Mouse (Mus musculus) CH12.LX (cell line): ENCODE measurements at regions not wholly inside any gene's neighbourhood (a gene's known extent, or its start where the extent isn't known, plus 50 kb on each side); places are given as distances from the start of the nearest gene placed in this dataset.

Source experiments
- CTCF ChIP-seq, 2 experiments: IDR thresholded peaks in 1 of 2; conservative IDR thresholded peaks in 1 of 2; 2 replicates each; pipeline ENCODE4 v1.5.1; 2011 to 2012; ENCODE audit warnings: low read depth in 2 of 2, low read length in 2 of 2, improper control_type of control experiment in 1 of 2, inconsistent platforms in 1 of 2, mild to moderate bottlenecking in 1 of 2, moderate library complexity in 1 of 2
- MAX ChIP-seq: IDR thresholded peaks from 2 replicates; pipeline ENCODE4 v1.6.1; 2011; ENCODE audit warnings: low read length, improper control_type of control experiment
- MXI1 ChIP-seq: IDR thresholded peaks from 2 replicates; pipeline ENCODE4 v1.6.1; 2011; ENCODE audit warnings: mild to moderate bottlenecking, low read depth, low read length, improper control_type of control experiment
- TBP ChIP-seq: conservative IDR thresholded peaks from 2 replicates; pipeline ENCODE4 v1.6.1; 2011; ENCODE audit warnings: low read depth, low read length, improper control_type of control experiment

- no peak for TF ChIP-seq CTCF (conservative IDR thresholded peaks at IDR 0.05 in 1 of 2, IDR thresholded peaks at IDR 0.05 in 1 of 2; ENCODE audit: low read depth in 2 of 2, low read length in 2 of 2)
- no peak for TF ChIP-seq TBP
- TF ChIP-seq MXI1: no peak
- no peak for TF ChIP-seq MAX
Measured at GRCm38 (mm10) chr16:55526230-55526842, 228.6 kb upstream of the Zpld1 start.
